Mouse (Mus musculus) liver, embryonic 14.5 days (tissue): ENCODE results near the gene Lrrc3c. TPM values are rescaled to one million over a fixed set of nuclear protein-coding genes. Genes with fewer than 3 reads are reported as not detected.

Experiments used
- ATAC-seq: fragments of 200-750 bp; cut with Nextera tagmentation; 2 replicates; pipeline ENCODE4 v1.8.0; 2017; ENCODE audit warnings: moderate number of reproducible peaks, mild to moderate bottlenecking, moderate library complexity; ENCODE audit not compliant: insufficient read depth
- DNase-seq, 3 experiments: peaks; one replicate each; pipeline ENCODE4 v3.0.0-alpha.2; 2012 to 2013; ENCODE audit warnings: low read depth in 3 of 3, low spot score in 3 of 3
- H3K27ac ChIP-seq: fragments of 300-500 bp; sonication (generic); 2 replicates; pipeline ENCODE4 v1.5.1; 2014; ENCODE audit warnings: moderate library complexity, mild to moderate bottlenecking, control low read depth, inconsistent platforms
- H3K27me3 ChIP-seq: fragments of 300-500 bp; sonication (generic); 2 replicates; pipeline ENCODE4 v1.6.1; 2014; ENCODE audit warnings: mild to moderate bottlenecking, low read length, moderate library complexity; ENCODE audit not compliant: control insufficient read depth, insufficient read depth
- H3K36me3 ChIP-seq: fragments of 300-500 bp; sonication (generic); replicated peaks from 2 replicates; pipeline ENCODE4 v1.6.1; 2014; ENCODE audit warnings: low read depth; ENCODE audit not compliant: control insufficient read depth, insufficient read depth
- H3K4me1 ChIP-seq, 2 experiments: fragments of 200-500 bp in 1 of 2; fragments of 300-500 bp in 1 of 2; sonication (generic) in 1 of 2; replicated peaks; 2 replicates each; pipeline ENCODE4 v1.6.1; 2012 to 2014; ENCODE audit warnings: antibody characterized with exemption in 1 of 2, inconsistent platforms in 1 of 2, low read length in 1 of 2; ENCODE audit not compliant: control insufficient read depth in 2 of 2, insufficient read depth in 2 of 2
- H3K4me2 ChIP-seq: fragments of 300-500 bp; sonication (generic); 2 replicates; pipeline ENCODE4 v1.6.1; 2014; ENCODE audit warnings: low read depth, mild to moderate bottlenecking, control low read depth, moderate library complexity
- H3K4me3 ChIP-seq, 2 experiments: fragments of 200-500 bp in 1 of 2; fragments of 300-500 bp in 1 of 2; sonication (generic) in 1 of 2; 2 replicates each; pipeline ENCODE4 v1.5.1; 2012 to 2014; ENCODE audit warnings: low read depth in 2 of 2, low read length in 2 of 2, mild to moderate bottlenecking in 2 of 2, control low read depth in 1 of 2, inconsistent platforms in 1 of 2, moderate library complexity in 1 of 2; ENCODE audit not compliant: insufficient read depth in 1 of 2
- H3K9ac ChIP-seq: fragments of 300-500 bp; sonication (generic); replicated peaks from 2 replicates; pipeline ENCODE4 v1.6.1; 2014; ENCODE audit warnings: mild to moderate bottlenecking, control low read depth, moderate library complexity
- H3K9me3 ChIP-seq: fragments of 300-500 bp; sonication (generic); 2 replicates; pipeline ENCODE4 v1.6.1; 2016; ENCODE audit warnings: low read length, mixed read lengths; ENCODE audit not compliant: control insufficient read depth
- CTCF ChIP-seq: IDR thresholded peaks from 2 replicates; pipeline ENCODE4 v1.5.1; 2016; ENCODE audit warnings: antibody characterized with exemption, low read depth, control low read depth
- EP300 ChIP-seq: IDR thresholded peaks from 2 replicates; pipeline ENCODE4 v1.6.1; 2016; ENCODE audit warnings: antibody characterized with exemption, low read depth
- WGBS: fragments of 180-500 bp; shearing (Covaris S2); extraction: QIAGEN DNeasy Blood & Tissue Kit; methylation state at CpG from one replicate; pipeline ENCODE4 v1.1.7; 2014; ENCODE audit not compliant: insufficient replicate concordance; 5-methylcytosine and 5-hydroxymethylcytosine counted together
- polyA plus RNA-seq, 2 experiments: library from polyadenylated mRNA; depleted of rRNA in 1 of 2; stranded (reverse) in 1 of 2; unstranded in 1 of 2; fragments of >200 nt; fragmentation: Nextera tagmentation in 1 of 2; extraction: Ambion mirVana in 1 of 2; gene quantifications; 2 replicates each; pipeline versions ENCODE4 v1.2.1 to v1.2.3; 2012 to 2014

Lrrc3c gene
- polyA plus RNA-seq, 2 experiments, result not detected

GRCm38 (mm10) chr11:98569461-98569860 lies 28.6 kb upstream of the Lrrc3c start:
- H3K4me1 ChIP-seq, result no peaks in the 10 kb centered on the region
- no peak for TF ChIP-seq CTCF
- no peak for TF ChIP-seq EP300
- H3K4me3 ChIP-seq, result no peak overlapping the region
- DNase-seq (no peak), ATAC-seq (no peak)
- peaks cover 2% of the 10 kb centered on the region; the same call in 1 of the 2 replicates for H3K9me3 ChIP-seq
- H3K4me2 ChIP-seq, result no peak overlapping the region
- no peak overlapping the region for H3K27ac ChIP-seq
- H3K9ac ChIP-seq, result no peak overlapping the region
- 60% methylated on average over 6 of the region's 6 CpGs for WGBS
- no peaks in the 10 kb centered on the region for H3K27me3 ChIP-seq
- no peaks in the 10 kb centered on the region for H3K36me3 ChIP-seq

- Histone ChIP-seq H3K4me2 (no peak overlapping the region), H3K9me3 (no peaks in the 10 kb centered on the region), H3K4me3 (no peak overlapping the region), H3K4me1 (peaks cover 15 to 34% of the 10 kb centered on the region in 2 experiments), H3K9ac (no peak overlapping the region), H3K27me3 (no peaks in the 10 kb centered on the region), H3K27ac (no peak overlapping the region), H3K36me3 (peaks cover 3% of the 10 kb centered on the region; the same call in 1 of the 2 replicates)
- DNase-seq, result no peak
- 78% methylated on average over 5 of the region's 5 CpGs for WGBS
- TF ChIP-seq EP300, result no peak
- ATAC-seq, result no peak
Measured at GRCm38 (mm10) chr11:98577776-98578175, 20.3 kb upstream of the Lrrc3c start.

- peaks cover 35 to 58% of the 10 kb centered on the region in 2 experiments for H3K4me1 ChIP-seq
- H3K9ac ChIP-seq, result peak overlapping the region; percentile 98
- WGBS, result 16% methylated on average over 16 of the region's 16 CpGs
Measured at GRCm38 (mm10) chr11:98580301-98581121, 17.6 kb upstream of the Lrrc3c start.

GRCm38 (mm10) chr11:98581286-98582029 lies 16.6 kb upstream of the Lrrc3c start:
- Histone ChIP-seq H3K4me1 (peaks cover 41 to 65% of the 10 kb centered on the region in 2 experiments), H3K27ac (peak overlapping the region; percentile 99), H3K4me3 (peak overlapping the region; percentile 62 to 71), H3K9ac (peak overlapping the region; percentile 98), H3K4me2 (peak overlapping the region; percentile 94), H3K36me3 (peaks cover 11% of the 10 kb centered on the region), H3K27me3 (no peaks in the 10 kb centered on the region), H3K9me3 (no peaks in the 10 kb centered on the region)
- peak; percentile 6 for ATAC-seq
- no peak for TF ChIP-seq CTCF
- TF ChIP-seq EP300, result no peak
- DNase-seq, result peak in 1 of 3 experiments; percentile 63
- WGBS, result 14% methylated on average over 17 of the region's 17 CpGs

More at GRCm38 (mm10) chr11:98580301-98581121, 17.6 kb upstream of the Lrrc3c start:
- ATAC-seq (peak; percentile 73), DNase-seq (peak; percentile 79 to 82 (median 82))
- Histone ChIP-seq H3K36me3 (peaks cover 11% of the 10 kb centered on the region), H3K9me3 (no peaks in the 10 kb centered on the region), H3K4me2 (peak overlapping the region; percentile 94), H3K27ac (peak overlapping the region; percentile 99), H3K27me3 (no peaks in the 10 kb centered on the region), H3K4me3 (peak overlapping the region; percentile 62 to 71)
- TF ChIP-seq EP300, result peak; percentile 72
- no peak for TF ChIP-seq CTCF

GRCm38 (mm10) chr11:98582030-98582388 lies 16.1 kb upstream of the Lrrc3c start:
- peak overlapping the region; percentile 94 for H3K4me2 ChIP-seq
- no peaks in the 10 kb centered on the region for H3K9me3 ChIP-seq
- peaks cover 11% of the 10 kb centered on the region for H3K36me3 ChIP-seq
- peak overlapping the region; percentile 62 to 71 for H3K4me3 ChIP-seq
- peak; percentile 1; the same call in 1 of the 2 replicates for ATAC-seq
- WGBS, result 10% methylated on average over 8 of the region's 8 CpGs
- peak overlapping the region; percentile 98 for H3K9ac ChIP-seq
- peaks cover 41 to 65% of the 10 kb centered on the region in 2 experiments for H3K4me1 ChIP-seq
- H3K27ac ChIP-seq, result peak overlapping the region; percentile 99
- DNase-seq, result no peak
- peak; percentile 54 for TF ChIP-seq CTCF
- no peak for TF ChIP-seq EP300
- no peaks in the 10 kb centered on the region for H3K27me3 ChIP-seq
